Mouse (Mus musculus): ENCODE measurements around the gene Prox1. TPM values are rescaled to one million over a fixed set of nuclear protein-coding genes. Genes with fewer than 3 reads are reported as not detected.

The Prox1 gene
- polyA plus RNA-seq, 1 experiment = 0.71 TPM

- Histone ChIP-seq H3K4me3 (ENCODE audit: control insufficient read depth, insufficient read depth, low read length) (no peak overlapping the region), H3K27ac (ENCODE audit: control insufficient read depth, insufficient read depth, low read length) (no peak overlapping the region), H3K36me3 (ENCODE audit: control insufficient read depth, insufficient read depth, low read length) (no peaks in the 10 kb centered on the region), H3K27me3 (ENCODE audit: control insufficient read depth, insufficient read depth, low read length) (no peaks in the 10 kb centered on the region), H3K4me1 (replicated peaks; ENCODE audit: control insufficient read depth, insufficient read depth, low read length) (no peaks in the 10 kb centered on the region)
- no peak for DNase-seq
- WGBS = 82% methylated on average over 6 of the region's 6 CpGs
- TF ChIP-seq POLR2A (IDR thresholded peaks at IDR 0.05; ENCODE audit: control insufficient read depth, extremely low read depth, insufficient read depth, low read length, poor library complexity) (no peak), CTCF (IDR thresholded peaks at IDR 0.05; ENCODE audit: borderline replicate concordance, control insufficient read depth, extremely low read depth, insufficient read depth, low read length, poor library complexity) (no peak)
Measured at GRCm38 (mm10) chr1:190111741-190112140, 58.8 kb downstream of the Prox1 start.

GRCm38 (mm10) chr1:190107587-190107986 is 62.9 kb downstream of the Prox1 start:
- no peak for TF ChIP-seq CTCF (IDR thresholded peaks at IDR 0.05; ENCODE audit: borderline replicate concordance, control insufficient read depth, extremely low read depth, insufficient read depth, low read length, poor library complexity)
- no peak for TF ChIP-seq POLR2A (IDR thresholded peaks at IDR 0.05; ENCODE audit: control insufficient read depth, extremely low read depth, insufficient read depth, low read length, poor library complexity)
- Histone ChIP-seq H3K4me1 (replicated peaks; ENCODE audit: control insufficient read depth, insufficient read depth, low read length) (no peaks in the 10 kb centered on the region), H3K27ac (ENCODE audit: control insufficient read depth, insufficient read depth, low read length) (no peak overlapping the region), H3K27me3 (ENCODE audit: control insufficient read depth, insufficient read depth, low read length) (no peaks in the 10 kb centered on the region), H3K36me3 (ENCODE audit: control insufficient read depth, insufficient read depth, low read length) (no peaks in the 10 kb centered on the region), H3K4me3 (ENCODE audit: control insufficient read depth, insufficient read depth, low read length) (no peak overlapping the region)
- no peak for DNase-seq
- WGBS = 97% methylated on average over 1 of the region's 1 CpGs

- H3K4me3 ChIP-seq (ENCODE audit: control insufficient read depth, insufficient read depth, low read length) = no peak overlapping the region
- TF ChIP-seq CTCF (IDR thresholded peaks at IDR 0.05; ENCODE audit: borderline replicate concordance, control insufficient read depth, extremely low read depth, insufficient read depth, low read length, poor library complexity) (no peak), POLR2A (IDR thresholded peaks at IDR 0.05; ENCODE audit: control insufficient read depth, extremely low read depth, insufficient read depth, low read length, poor library complexity) (no peak)
- no peaks in the 10 kb centered on the region for H3K27me3 ChIP-seq (ENCODE audit: control insufficient read depth, insufficient read depth, low read length)
- no peaks in the 10 kb centered on the region for H3K4me1 ChIP-seq (replicated peaks; ENCODE audit: control insufficient read depth, insufficient read depth, low read length)
- no peaks in the 10 kb centered on the region for H3K36me3 ChIP-seq (ENCODE audit: control insufficient read depth, insufficient read depth, low read length)
- DNase-seq = no peak
- WGBS = 79% methylated on average over 16 of the region's 16 CpGs
- no peak overlapping the region for H3K27ac ChIP-seq (ENCODE audit: control insufficient read depth, insufficient read depth, low read length)
Measured at GRCm38 (mm10) chr1:190106674-190107420, 63.7 kb downstream of the Prox1 start.

GRCm38 (mm10) chr1:190106060-190106459 is 64.5 kb downstream of the Prox1 start:
- Histone ChIP-seq H3K4me1 (replicated peaks; ENCODE audit: control insufficient read depth, insufficient read depth, low read length) (no peaks in the 10 kb centered on the region), H3K27ac (ENCODE audit: control insufficient read depth, insufficient read depth, low read length) (no peak overlapping the region), H3K36me3 (ENCODE audit: control insufficient read depth, insufficient read depth, low read length) (no peaks in the 10 kb centered on the region), H3K27me3 (ENCODE audit: control insufficient read depth, insufficient read depth, low read length) (no peaks in the 10 kb centered on the region), H3K4me3 (ENCODE audit: control insufficient read depth, insufficient read depth, low read length) (no peak overlapping the region)
- 83% methylated on average over 5 of the region's 5 CpGs for WGBS
- TF ChIP-seq POLR2A (IDR thresholded peaks at IDR 0.05; ENCODE audit: control insufficient read depth, extremely low read depth, insufficient read depth, low read length, poor library complexity) (no peak), CTCF (IDR thresholded peaks at IDR 0.05; ENCODE audit: borderline replicate concordance, control insufficient read depth, extremely low read depth, insufficient read depth, low read length, poor library complexity) (no peak)
- no peak for DNase-seq

GRCm38 (mm10) chr1:190093326-190093725 is 77.2 kb downstream of the Prox1 start:
- Histone ChIP-seq H3K27ac (ENCODE audit: control insufficient read depth, insufficient read depth, low read length) (no peak overlapping the region), H3K36me3 (ENCODE audit: control insufficient read depth, insufficient read depth, low read length) (no peaks in the 10 kb centered on the region), H3K27me3 (ENCODE audit: control insufficient read depth, insufficient read depth, low read length) (no peaks in the 10 kb centered on the region; the same call in 1 of the 2 replicates), H3K4me1 (replicated peaks; ENCODE audit: control insufficient read depth, insufficient read depth, low read length) (no peaks in the 10 kb centered on the region), H3K4me3 (ENCODE audit: control insufficient read depth, insufficient read depth, low read length) (no peak overlapping the region)
- WGBS = 94% methylated on average over 9 of the region's 9 CpGs
- DNase-seq = no peak
- TF ChIP-seq CTCF (IDR thresholded peaks at IDR 0.05; ENCODE audit: borderline replicate concordance, control insufficient read depth, extremely low read depth, insufficient read depth, low read length, poor library complexity) (no peak), POLR2A (IDR thresholded peaks at IDR 0.05; ENCODE audit: control insufficient read depth, extremely low read depth, insufficient read depth, low read length, poor library complexity) (no peak)

GRCm38 (mm10) chr1:190092076-190092475 is 78.4 kb downstream of the Prox1 start:
- Histone ChIP-seq H3K27me3 (ENCODE audit: control insufficient read depth, insufficient read depth, low read length) (no peaks in the 10 kb centered on the region; the same call in 1 of the 2 replicates), H3K36me3 (ENCODE audit: control insufficient read depth, insufficient read depth, low read length) (no peaks in the 10 kb centered on the region), H3K27ac (ENCODE audit: control insufficient read depth, insufficient read depth, low read length) (no peak overlapping the region), H3K4me1 (replicated peaks; ENCODE audit: control insufficient read depth, insufficient read depth, low read length) (no peaks in the 10 kb centered on the region), H3K4me3 (ENCODE audit: control insufficient read depth, insufficient read depth, low read length) (no peak overlapping the region)
- WGBS = 96% methylated on average over 7 of the region's 7 CpGs
- TF ChIP-seq CTCF (IDR thresholded peaks at IDR 0.05; ENCODE audit: borderline replicate concordance, control insufficient read depth, extremely low read depth, insufficient read depth, low read length, poor library complexity) = no peak
- TF ChIP-seq POLR2A (IDR thresholded peaks at IDR 0.05; ENCODE audit: control insufficient read depth, extremely low read depth, insufficient read depth, low read length, poor library complexity) = no peak
- no peak for DNase-seq
